Mouse (Mus musculus): ENCODE results near the gene Dennd5a. TPM values are rescaled to one million over a fixed set of nuclear protein-coding genes. Genes with fewer than 3 reads are reported as not detected.
"Not testable (repeated sequence)": the region's sequence is repeated elsewhere in the genome, so short reads cannot be mapped to it uniquely, and the experiment has no call there.

The Dennd5a gene
- polyA plus RNA-seq (2015; fragmentation: Nextera tagmentation; extraction: Ambion mirVana), result 35.4 and 38.4 TPM in 2 replicates

DNA sequence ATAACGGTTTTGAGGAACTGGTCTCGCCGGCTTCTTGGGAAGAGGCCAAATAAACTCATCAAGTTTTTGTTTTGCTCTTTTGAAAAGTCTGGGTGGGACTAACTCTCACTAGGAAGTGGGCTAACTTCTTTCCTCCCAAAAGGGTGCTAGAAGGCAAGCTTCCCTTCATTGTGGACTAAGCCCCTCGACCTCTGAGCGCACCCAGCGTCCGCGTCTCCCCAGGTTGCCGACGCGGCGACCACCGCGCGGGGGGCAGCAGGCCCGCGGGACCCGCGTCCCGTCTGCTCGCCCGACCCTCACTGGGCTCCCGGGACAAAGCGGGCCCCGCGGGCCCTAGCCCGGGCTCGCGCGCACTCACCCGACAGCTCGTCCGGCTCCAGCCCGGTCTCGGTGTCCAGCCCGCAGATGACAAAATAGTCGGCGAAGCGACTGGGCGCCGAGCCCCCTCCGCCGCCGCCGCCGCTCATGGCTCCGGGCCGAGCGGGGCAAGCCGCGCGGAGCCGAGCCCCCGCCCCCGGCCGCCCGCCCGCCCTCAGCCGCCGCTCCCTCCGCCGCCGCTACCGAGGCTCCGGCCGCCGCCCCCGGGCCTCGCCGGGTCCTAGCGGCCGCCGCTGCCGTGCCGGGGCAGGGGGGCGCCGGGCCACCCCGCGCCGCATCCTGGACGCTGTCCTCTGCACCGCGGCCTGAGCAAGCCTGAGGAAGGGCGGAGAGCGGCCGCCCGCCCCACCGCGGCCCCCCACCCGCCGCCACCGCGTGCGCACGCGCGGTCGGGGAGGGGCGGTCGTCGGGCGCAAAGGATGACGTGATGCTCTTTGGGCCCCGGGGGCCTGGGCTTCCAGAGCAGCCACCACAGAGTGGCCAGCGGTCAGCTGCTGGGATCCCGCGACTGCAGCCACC, at the start of gene Dennd5a:
Gene Dennd5a, minus strand, starts transcription at position 755 of the 897 bp plus-strand sequence.
- Histone ChIP-seq H3K27ac (peak within 1 kb of the TSS; percentile 95), H3K4me3 (peak within 1 kb of the TSS; percentile 85), H3K9me3 (no peaks in the 10 kb centered on the region), H3K4me2 (peak within 1 kb of the TSS; percentile 80), H3K4me1 (peaks cover 38% of the 10 kb centered on the region), H3K27me3 (no peaks in the 10 kb centered on the region), H3K9ac (peak within 1 kb of the TSS; percentile 86), H3K36me3 (no peaks in the 10 kb centered on the region)
- under 1% methylated on average over 82 of the region's 107 CpGs for WGBS
- ATAC-seq (ENCODE audit: borderline replicate concordance, extremely low read depth, low FRiP score, low TSS enrichment), result peak; percentile 92

DNA sequence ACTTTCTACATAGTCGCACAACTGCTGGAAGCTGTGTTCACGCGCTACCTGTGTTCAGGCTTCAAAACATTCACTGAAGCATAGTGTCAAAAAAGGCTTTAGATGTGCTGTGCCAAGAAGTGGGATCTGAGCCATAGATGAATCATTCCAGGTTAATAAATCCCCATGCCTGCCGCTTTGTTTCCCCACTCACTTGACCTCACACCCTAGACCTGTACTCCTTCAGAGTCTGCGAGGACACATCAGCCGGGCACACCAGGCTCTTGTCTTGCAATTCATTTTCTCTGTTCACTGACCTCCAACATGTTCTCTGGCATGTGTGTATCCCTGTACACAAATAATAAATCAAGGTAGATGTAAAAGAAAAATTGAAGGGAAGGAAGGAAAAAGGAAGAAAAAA, 48.8 kb upstream of the Dennd5a start:
- no peak overlapping the region for H3K4me2 ChIP-seq
- no peaks in the 10 kb centered on the region for H3K4me1 ChIP-seq
- WGBS, result 71% methylated on average over 6 of the region's 6 CpGs
- no peak overlapping the region for H3K27ac ChIP-seq
- no peaks in the 10 kb centered on the region for H3K27me3 ChIP-seq
- H3K4me3 ChIP-seq, result no peak overlapping the region
- H3K9me3 ChIP-seq, result no peaks in the 10 kb centered on the region
- no peaks in the 10 kb centered on the region for H3K36me3 ChIP-seq
- no peak overlapping the region for H3K9ac ChIP-seq
- ATAC-seq (ENCODE audit: borderline replicate concordance, extremely low read depth, low FRiP score, low TSS enrichment), result no peak

DNA sequence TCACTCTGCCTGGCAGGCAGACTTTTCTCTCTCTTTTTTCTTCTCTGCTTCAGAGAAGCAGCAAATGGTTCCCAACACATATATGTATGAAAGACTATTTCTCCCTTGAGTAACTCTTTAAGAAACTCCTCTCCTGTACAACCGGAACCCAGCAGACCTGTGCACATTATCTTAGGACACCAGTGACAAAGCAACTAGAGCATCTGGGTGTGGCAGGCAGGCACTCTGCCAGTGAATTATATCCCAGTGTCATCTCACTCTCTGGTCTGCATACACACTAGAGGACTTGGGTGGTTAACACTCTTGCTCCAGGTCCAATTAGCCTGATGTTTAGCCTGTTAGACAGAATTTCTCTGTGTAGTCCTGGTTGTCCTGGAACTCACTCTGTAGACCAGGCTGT, 48.2 kb upstream of the Dennd5a start:
- H3K9ac ChIP-seq, result no peak overlapping the region
- H3K27ac ChIP-seq, result no peak overlapping the region
- WGBS, result 80% methylated on average over 1 of the region's 1 CpGs
- no peak overlapping the region for H3K4me3 ChIP-seq
- no peaks in the 10 kb centered on the region for H3K36me3 ChIP-seq
- no peak overlapping the region for H3K4me2 ChIP-seq
- ATAC-seq (ENCODE audit: borderline replicate concordance, extremely low read depth, low FRiP score, low TSS enrichment), result no peak
- H3K9me3 ChIP-seq, result no peaks in the 10 kb centered on the region
- H3K27me3 ChIP-seq, result no peaks in the 10 kb centered on the region
- H3K4me1 ChIP-seq, result no peaks in the 10 kb centered on the region

GRCm38 (mm10) chr7:110006471-110007195, 46.4 kb upstream of the Dennd5a start:
- no peak overlapping the region for H3K27ac ChIP-seq
- no peaks in the 10 kb centered on the region for H3K36me3 ChIP-seq
- ATAC-seq (ENCODE audit: borderline replicate concordance, extremely low read depth, low FRiP score, low TSS enrichment), result no peak
- WGBS, result 74% methylated on average over 5 of the region's 5 CpGs
- no peak overlapping the region for H3K4me3 ChIP-seq
- H3K4me2 ChIP-seq, result no peak overlapping the region
- no peak overlapping the region for H3K9ac ChIP-seq
- H3K4me1 ChIP-seq, result no peaks in the 10 kb centered on the region; the same call in 1 of the 2 replicates
- no peaks in the 10 kb centered on the region for H3K9me3 ChIP-seq
- no peaks in the 10 kb centered on the region for H3K27me3 ChIP-seq

DNA sequence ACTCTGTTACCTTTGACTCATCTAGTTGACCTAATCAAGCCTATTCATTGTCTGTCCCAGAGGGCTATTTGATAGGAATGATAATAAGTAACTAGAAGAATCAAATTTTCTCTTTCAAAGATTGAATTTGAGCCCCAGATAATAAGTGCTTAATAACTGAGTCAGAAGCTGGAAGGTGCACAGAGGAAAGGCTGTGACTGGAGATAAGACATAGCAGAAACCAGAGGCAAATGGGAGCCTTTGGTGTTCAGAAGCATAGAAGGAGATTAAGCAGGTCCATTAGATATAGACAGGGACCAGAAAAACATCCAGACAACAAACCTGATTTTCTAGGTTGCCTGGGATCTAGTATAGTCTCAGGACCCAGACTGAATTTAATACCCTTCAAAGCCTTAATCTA, 45.7 kb upstream of the Dennd5a start:
- Histone ChIP-seq H3K4me3 (no peak overlapping the region), H3K9ac (no peak overlapping the region)
- ATAC-seq (ENCODE audit: borderline replicate concordance, extremely low read depth, low FRiP score, low TSS enrichment), result no peak

DNA sequence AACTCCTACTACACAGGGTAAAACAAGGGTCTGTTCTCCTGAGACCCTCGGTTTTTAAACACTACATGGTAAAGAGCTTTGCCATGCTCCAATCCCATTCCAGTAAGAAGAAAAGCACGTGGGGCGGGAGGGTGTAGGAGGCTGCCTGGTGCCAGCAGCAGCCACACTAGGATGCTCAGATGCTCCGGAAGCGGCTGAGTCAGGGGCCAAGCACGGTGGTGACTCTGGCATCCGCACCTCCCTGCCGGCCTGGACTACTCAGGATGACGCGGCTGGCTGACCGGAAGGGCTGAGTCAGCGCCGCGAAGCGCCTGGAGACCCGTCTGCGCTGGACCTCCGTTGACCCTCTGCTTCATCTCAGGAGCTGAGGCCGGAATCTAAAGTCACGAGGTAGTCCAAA, 42.7 kb upstream of the Dennd5a start:
- Histone ChIP-seq H3K27ac (no peak overlapping the region), H3K36me3 (no peaks in the 10 kb centered on the region), H3K4me2 (peak overlapping the region; percentile 42), H3K9ac (no peak overlapping the region), H3K4me1 (no peaks in the 10 kb centered on the region; the same call in 1 of the 2 replicates), H3K27me3 (no peaks in the 10 kb centered on the region), H3K9me3 (no peaks in the 10 kb centered on the region), H3K4me3 (peak overlapping the region; percentile 15)
- peak; percentile 64; the same call in 1 of the 2 replicates for ATAC-seq (ENCODE audit: borderline replicate concordance, extremely low read depth, low FRiP score, low TSS enrichment)
- WGBS, result 10% methylated on average over 20 of the region's 20 CpGs

More for the DNA sequence above, 45.7 kb upstream of the Dennd5a start:
- Histone ChIP-seq H3K4me2 (no peak overlapping the region), H3K4me1 (no peaks in the 10 kb centered on the region; the same call in 1 of the 2 replicates), H3K27me3 (no peaks in the 10 kb centered on the region), H3K36me3 (no peaks in the 10 kb centered on the region), H3K9me3 (no peaks in the 10 kb centered on the region), H3K27ac (no peak overlapping the region)

DNA sequence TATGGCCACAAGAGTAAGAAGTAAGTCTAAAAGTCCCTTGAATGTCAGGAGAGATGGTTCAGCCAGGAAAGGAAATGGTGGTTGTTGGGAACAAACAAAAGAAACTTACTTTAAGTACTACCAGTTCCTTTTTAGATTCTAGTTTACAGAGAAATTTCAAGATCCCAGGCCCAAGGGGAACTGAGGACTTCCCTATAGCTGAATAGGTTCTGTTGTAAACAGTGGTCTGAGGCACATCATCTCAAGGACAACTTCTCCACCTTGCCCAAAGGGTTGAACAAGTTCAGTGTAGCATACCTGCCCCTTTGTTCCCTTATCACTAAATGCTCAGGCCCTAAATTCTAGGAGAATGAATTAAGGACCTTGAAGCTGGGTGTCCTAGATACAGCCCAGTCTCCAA, 41.8 kb upstream of the Dennd5a start:
- Histone ChIP-seq H3K4me1 (no peaks in the 10 kb centered on the region; the same call in 1 of the 2 replicates), H3K4me3 (no peak overlapping the region)
- ATAC-seq (ENCODE audit: borderline replicate concordance, extremely low read depth, low FRiP score, low TSS enrichment), result no peak

DNA sequence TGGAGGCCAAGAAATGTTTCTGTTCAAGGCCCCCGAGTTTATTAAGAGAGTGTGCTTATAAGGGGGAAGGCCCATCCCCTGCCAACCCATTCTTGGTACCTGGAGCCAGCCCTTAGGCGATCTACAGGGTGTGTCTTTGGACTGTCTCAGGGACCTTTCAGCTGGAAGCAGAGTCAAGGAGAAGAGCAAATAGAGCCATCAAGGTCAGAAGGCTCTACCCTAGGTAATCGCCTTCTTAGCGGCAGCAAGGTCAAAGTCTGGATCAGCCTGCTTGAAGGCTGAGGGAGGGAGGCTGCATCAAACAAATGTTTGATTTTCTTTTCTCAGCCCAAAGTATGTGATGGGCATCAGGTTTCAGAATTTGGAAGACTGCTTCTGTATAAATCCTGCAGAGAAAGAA, 38.1 kb upstream of the Dennd5a start:
- Histone ChIP-seq H3K27me3 (no peaks in the 10 kb centered on the region), H3K27ac (no peak overlapping the region), H3K9me3 (no peaks in the 10 kb centered on the region), H3K4me1 (peaks cover 7% of the 10 kb centered on the region), H3K36me3 (no peaks in the 10 kb centered on the region), H3K4me3 (no peak overlapping the region), H3K9ac (no peak overlapping the region), H3K4me2 (no peak overlapping the region)
- 73% methylated on average over 4 of the region's 4 CpGs for WGBS
- ATAC-seq (ENCODE audit: borderline replicate concordance, extremely low read depth, low FRiP score, low TSS enrichment), result no peak

More for the DNA sequence above, 41.8 kb upstream of the Dennd5a start:
- H3K4me2 ChIP-seq, result no peak overlapping the region
- H3K36me3 ChIP-seq, result no peaks in the 10 kb centered on the region
- H3K27me3 ChIP-seq, result no peaks in the 10 kb centered on the region
- no peak overlapping the region for H3K9ac ChIP-seq
- no peaks in the 10 kb centered on the region for H3K9me3 ChIP-seq
- no peak overlapping the region for H3K27ac ChIP-seq

- ATAC-seq (ENCODE audit: borderline replicate concordance, extremely low read depth, low FRiP score, low TSS enrichment), result peak; percentile 78
- 43% methylated on average over 2 of the region's 2 CpGs for WGBS
- no peaks in the 10 kb centered on the region for H3K27me3 ChIP-seq
- peaks cover 13% of the 10 kb centered on the region for H3K4me1 ChIP-seq
- H3K27ac ChIP-seq, result peak overlapping the region; percentile 72
- H3K9me3 ChIP-seq, result no peaks in the 10 kb centered on the region
- H3K4me2 ChIP-seq, result no peak overlapping the region
- H3K9ac ChIP-seq, result no peak overlapping the region
- H3K4me3 ChIP-seq, result no peak overlapping the region
- H3K36me3 ChIP-seq, result no peaks in the 10 kb centered on the region
These were observed 33.1 kb upstream of the Dennd5a start for GRCm38 (mm10) chr7:109993157-109993959.

GRCm38 (mm10) chr7:109991286-109991685, 31.0 kb upstream of the Dennd5a start:
- Histone ChIP-seq H3K36me3 (no peaks in the 10 kb centered on the region), H3K9me3 (no peaks in the 10 kb centered on the region), H3K9ac (no peak overlapping the region), H3K27ac (no peak overlapping the region), H3K27me3 (no peaks in the 10 kb centered on the region), H3K4me2 (no peak overlapping the region), H3K4me1 (peaks cover 16% of the 10 kb centered on the region), H3K4me3 (no peak overlapping the region)
- WGBS, result 89% methylated on average over 1 of the region's 1 CpGs
- ATAC-seq (ENCODE audit: borderline replicate concordance, extremely low read depth, low FRiP score, low TSS enrichment), result no peak

DNA sequence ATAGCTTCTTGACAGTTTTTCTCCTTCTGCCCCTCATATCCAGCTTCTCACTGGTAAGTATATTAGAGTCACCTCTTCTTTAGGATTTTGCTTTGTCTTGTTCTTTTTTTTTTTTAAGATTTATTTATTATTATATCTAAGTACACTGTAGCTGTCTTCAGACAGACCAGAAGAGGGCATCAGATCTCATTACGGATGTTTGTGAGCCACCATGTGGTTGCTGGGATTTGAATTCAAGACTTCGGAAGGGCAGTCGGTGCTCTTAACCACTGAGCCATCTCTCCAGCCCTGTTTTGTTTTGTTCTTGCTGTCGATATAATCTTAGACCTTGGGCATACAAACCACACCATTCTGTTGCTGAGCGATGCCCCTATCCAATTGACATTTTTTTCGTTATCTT, 26.5 kb upstream of the Dennd5a start, which contains the start of gene Tmem41b:
Gene Tmem41b, minus strand, starts transcription at position 155 of the 400 bp plus-strand sequence.
- peak within 1 kb of the TSS; percentile 61 for H3K9ac ChIP-seq
- 0 out of 2 replicates have a peak, but pooled peaks cover 12% of the 10 kb centered on the region for H3K4me1 ChIP-seq
- H3K27me3 ChIP-seq; H3K9me3 ChIP-seq; ATAC-seq (ENCODE audit: borderline replicate concordance, extremely low read depth, low FRiP score, low TSS enrichment): not testable (repeated sequence)
- H3K4me2 ChIP-seq, result peak within 1 kb of the TSS; percentile 70
- WGBS, result 32% methylated on average over 6 of the region's 6 CpGs
- peak within 1 kb of the TSS; percentile 88 for H3K27ac ChIP-seq
- H3K36me3 ChIP-seq, result peaks cover 16% of the 10 kb centered on the region; the same call in 1 of the 2 replicates
- peak within 1 kb of the TSS; percentile 60 for H3K4me3 ChIP-seq

Measured in lung, embryonic 15.5 days (tissue).